Mouse (Mus musculus) lung, adult 2 months (tissue): ENCODE results near the gene Pla2g1b.

Experiments
- CTCF ChIP-seq: fragments of 200-500 bp; IDR thresholded peaks from 2 replicates; pipeline ENCODE4 v1.5.1; 2011; ENCODE audit warnings: mild to moderate bottlenecking, low read length, control low read depth; ENCODE audit not compliant: insufficient read depth
- POLR2A ChIP-seq: fragments of 200-500 bp; IDR thresholded peaks from 2 replicates; pipeline ENCODE4 v1.6.1; 2011; ENCODE audit warnings: low read depth, mild to moderate bottlenecking, control low read depth, low read length, borderline replicate concordance; ENCODE audit errors: extremely low read depth

GRCm38 (mm10) chr5:115458918-115459317 lies 7.1 kb upstream of the Pla2g1b start:
- no peak for TF ChIP-seq CTCF
- no peak for TF ChIP-seq POLR2A
